Mouse (Mus musculus) liver, adult 2 months (tissue): ENCODE results near the gene Flnb. TPM values are rescaled to one million over a fixed set of nuclear protein-coding genes. Genes with fewer than 3 reads are reported as not detected.

ENCODE experiments used
- DNase-seq: peaks from one replicate; pipeline ENCODE4 v3.0.0-alpha.2; 2011; ENCODE audit warnings: low read depth, low spot score; ENCODE audit errors: extremely low read depth
- H3K27ac ChIP-seq: fragments of 200-500 bp; replicated peaks from 2 replicates; pipeline ENCODE4 v1.5.1; 2012; ENCODE audit warnings: low read depth, mild to moderate bottlenecking, control low read depth, inconsistent platforms, low read length; ENCODE audit not compliant: insufficient read depth
- H3K27me3 ChIP-seq: fragments of 200-500 bp; 2 replicates; pipeline ENCODE4 v1.6.1; 2012; ENCODE audit warnings: mild to moderate bottlenecking, moderate library complexity, low read length, inconsistent platforms; ENCODE audit not compliant: control insufficient read depth, insufficient read depth
- H3K36me3 ChIP-seq: fragments of 200-500 bp; 2 replicates; pipeline ENCODE4 v1.6.1; 2012; ENCODE audit warnings: low read length, inconsistent platforms; ENCODE audit not compliant: control insufficient read depth, insufficient read depth
- H3K4me1 ChIP-seq: fragments of 200-500 bp; 2 replicates; pipeline ENCODE4 v1.6.1; 2011; ENCODE audit warnings: low read length; ENCODE audit not compliant: control insufficient read depth, insufficient read depth
- H3K4me3 ChIP-seq: fragments of 200-500 bp; 2 replicates; pipeline ENCODE4 v1.5.1; 2011; ENCODE audit warnings: low read depth, mild to moderate bottlenecking, control low read depth, low read length, moderate library complexity; ENCODE audit not compliant: insufficient read depth
- H3K79me2 ChIP-seq: fragments of 200-500 bp; 2 replicates; pipeline ENCODE4 v1.6.1; 2012; ENCODE audit warnings: inconsistent platforms, mild to moderate bottlenecking, low read length, moderate library complexity; ENCODE audit not compliant: control insufficient read depth, insufficient read depth
- H3K9ac ChIP-seq: fragments of 200-500 bp; 2 replicates; pipeline ENCODE4 v1.6.1; 2012; ENCODE audit warnings: low read depth, mild to moderate bottlenecking, control low read depth, inconsistent platforms, low read length
- CTCF ChIP-seq: fragments of 200-500 bp; IDR thresholded peaks from 2 replicates; pipeline ENCODE4 v1.5.1; 2011; ENCODE audit warnings: low read depth, low read length, control low read depth
- POLR2A ChIP-seq: fragments of 200-500 bp; IDR thresholded peaks from 2 replicates; pipeline ENCODE4 v1.6.1; 2011; ENCODE audit warnings: low read length, control low read depth; ENCODE audit not compliant: insufficient read depth; ENCODE audit errors: extremely low read depth
- WGBS: fragments of 180-500 bp; shearing (Covaris S2); methylation state at CpG from one replicate; pipeline ENCODE4 v1.1.7; 2018; 5-methylcytosine and 5-hydroxymethylcytosine counted together
- polyA plus RNA-seq: library from polyadenylated mRNA; depleted of rRNA; stranded (reverse); fragments of >200 nt; gene quantifications from 2 replicates; pipeline ENCODE4 v1.2.3, GENCODE M21; 2012
- total RNA-seq: library from RNA; depleted of rRNA; stranded (reverse); fragments of >200 nt; gene quantifications from 2 replicates; pipeline ENCODE4 v1.2.3, GENCODE M21; 2014

The Flnb gene
- total and polyA plus RNA-seq, 2 experiments, result 15.9 to 27.8 TPM

DNA sequence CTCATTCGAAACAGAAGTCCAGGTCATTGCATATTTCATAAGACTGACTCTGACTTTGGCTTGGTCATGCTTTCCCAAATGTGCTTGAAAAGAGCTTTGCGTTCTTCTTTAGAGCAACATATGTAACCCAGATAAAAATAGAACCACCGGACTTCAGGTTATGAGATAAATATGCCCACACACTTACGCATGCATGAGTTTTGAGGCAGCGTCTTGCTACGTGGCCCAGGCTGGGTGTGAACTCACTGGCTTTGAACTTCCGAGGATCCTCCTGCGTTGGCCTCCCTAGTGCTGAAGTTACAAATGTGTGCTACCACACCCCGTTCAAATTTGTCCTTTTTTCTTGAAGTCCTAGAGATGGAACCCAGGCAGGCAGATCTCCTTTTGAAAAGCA, 46.7 kb downstream of the Flnb start:
- Histone ChIP-seq H3K4me1 (peaks cover 8% of the 10 kb centered on the region), H3K27me3 (no peaks in the 10 kb centered on the region), H3K79me2 (peaks cover 29% of the 10 kb centered on the region; the same call in 1 of the 2 replicates), H3K9ac (no peak overlapping the region), H3K36me3 (peaks cover 2% of the 10 kb centered on the region; the same call in 1 of the 2 replicates), H3K4me3 (no peak overlapping the region), H3K27ac (no peak overlapping the region)
- TF ChIP-seq CTCF (no peak), POLR2A (no peak)
- no peak for DNase-seq
- 83% methylated on average over 9 of the region's 9 CpGs for WGBS

DNA sequence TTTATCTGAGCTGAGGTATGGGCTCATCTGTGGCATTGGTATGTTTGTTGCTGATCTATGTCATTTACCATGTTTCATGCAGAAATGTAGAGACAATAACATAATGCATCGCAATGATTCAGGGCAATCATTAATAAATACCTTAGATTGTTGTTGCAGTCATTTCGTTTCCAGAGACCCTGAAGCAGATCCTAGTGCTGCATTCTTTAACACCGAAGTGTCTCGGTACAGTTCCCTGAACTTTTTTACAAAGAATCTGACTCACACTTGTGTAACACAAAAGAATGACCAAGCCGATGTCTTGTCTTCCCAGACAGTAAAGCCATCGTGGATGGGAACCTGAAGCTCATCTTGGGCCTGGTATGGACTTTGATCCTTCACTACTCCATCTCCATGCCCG, 49.5 kb downstream of the Flnb start:
- no peak overlapping the region for H3K27ac ChIP-seq

DNA sequence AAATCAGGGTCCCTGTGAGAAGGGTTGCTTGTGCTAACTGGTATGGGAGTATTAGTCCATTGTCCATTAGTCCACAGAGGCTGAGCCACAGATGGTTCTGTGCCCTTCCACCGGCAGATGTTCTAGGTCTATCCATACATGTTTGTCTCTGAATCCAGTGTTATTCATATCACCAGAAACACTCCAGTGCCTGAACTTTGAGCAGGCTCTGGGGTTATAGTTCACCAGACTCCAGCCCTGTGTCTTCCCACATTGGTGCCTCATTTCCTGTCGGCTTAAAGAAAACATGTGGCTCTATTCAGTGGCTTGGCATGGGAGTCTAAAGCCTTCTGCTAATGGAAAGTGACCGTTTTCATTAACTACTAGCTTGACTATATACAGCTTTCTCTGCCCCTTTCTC, 50.1 kb downstream of the Flnb start:
- Histone ChIP-seq H3K4me3 (no peak overlapping the region), H3K4me1 (peaks cover 8% of the 10 kb centered on the region), H3K79me2 (peaks cover 10% of the 10 kb centered on the region; the same call in 1 of the 2 replicates), H3K27ac (peak overlapping the region; percentile 25; the same call in 1 of the 2 replicates), H3K36me3 (peaks cover 14% of the 10 kb centered on the region), H3K27me3 (no peaks in the 10 kb centered on the region), H3K9ac (no peak overlapping the region)
- TF ChIP-seq POLR2A, result no peak
- no peak for TF ChIP-seq CTCF
- DNase-seq, result peak; percentile 50
- WGBS, result 41% methylated on average over 3 of the region's 3 CpGs

More for the DNA sequence above, 49.5 kb downstream of the Flnb start:
- Histone ChIP-seq H3K27me3 (no peaks in the 10 kb centered on the region), H3K9ac (no peak overlapping the region), H3K4me1 (peaks cover 8% of the 10 kb centered on the region), H3K4me3 (no peak overlapping the region), H3K79me2 (peaks cover 11% of the 10 kb centered on the region; the same call in 1 of the 2 replicates), H3K36me3 (peaks cover 12% of the 10 kb centered on the region)
- no peak for DNase-seq
- WGBS, result 86% methylated on average over 7 of the region's 7 CpGs
- TF ChIP-seq CTCF (no peak), POLR2A (no peak)

DNA sequence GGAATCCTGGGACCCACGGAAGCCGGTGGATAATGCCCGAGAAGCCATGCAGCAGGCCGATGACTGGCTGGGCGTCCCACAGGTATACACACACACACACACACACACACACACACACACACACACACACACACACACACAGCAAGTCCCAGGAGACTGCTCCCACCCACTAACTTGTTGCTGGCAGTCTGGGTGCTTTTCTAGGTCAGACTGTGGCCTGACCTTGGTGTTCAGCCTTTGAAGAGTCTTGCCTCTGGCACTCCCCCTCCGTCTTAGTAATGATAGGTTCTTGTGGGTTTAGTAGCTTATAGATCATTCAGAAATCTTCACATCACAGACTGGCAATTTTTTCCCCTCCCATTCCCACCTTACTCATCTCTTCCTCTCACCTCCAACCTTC, 52.0 kb downstream of the Flnb start:
- H3K9ac ChIP-seq, result no peak overlapping the region
- H3K4me3 ChIP-seq, result no peak overlapping the region
- peaks cover 26% of the 10 kb centered on the region for H3K36me3 ChIP-seq
- 94% methylated on average over 6 of the region's 6 CpGs for WGBS
- no peak overlapping the region for H3K27ac ChIP-seq
- DNase-seq, result no peak
- H3K4me1 ChIP-seq, result peaks cover 8% of the 10 kb centered on the region
- H3K27me3 ChIP-seq, result no peaks in the 10 kb centered on the region
- TF ChIP-seq CTCF, result no peak
- no peak for TF ChIP-seq POLR2A
- H3K79me2 ChIP-seq, result peaks cover 4% of the 10 kb centered on the region; the same call in 1 of the 2 replicates

DNA sequence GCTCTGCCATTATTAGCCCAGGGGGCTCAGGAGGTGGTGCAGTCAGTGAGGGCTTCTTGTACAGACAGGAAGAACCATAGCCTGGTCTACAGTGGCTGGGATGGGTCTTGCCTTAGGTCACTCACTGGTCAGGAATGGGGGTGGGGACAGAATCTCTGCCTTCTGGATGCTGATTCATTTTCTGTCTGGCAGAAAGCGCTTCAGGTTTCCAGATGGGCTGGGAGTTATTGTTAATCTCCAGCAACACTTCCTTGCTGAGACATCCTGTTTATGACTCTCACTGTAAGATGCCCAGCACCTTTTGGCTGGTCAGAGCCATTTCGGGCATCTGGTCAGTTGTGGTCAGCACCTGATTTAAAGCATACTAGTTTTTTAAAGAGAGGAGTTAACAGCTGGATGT, 55.8 kb downstream of the Flnb start:
- H3K36me3 ChIP-seq, result peaks cover 38% of the 10 kb centered on the region
- no peak for DNase-seq
- H3K4me1 ChIP-seq, result no peaks in the 10 kb centered on the region
- H3K9ac ChIP-seq, result no peak overlapping the region
- no peak overlapping the region for H3K4me3 ChIP-seq
- no peaks in the 10 kb centered on the region for H3K79me2 ChIP-seq
- H3K27me3 ChIP-seq, result no peaks in the 10 kb centered on the region
- no peak for TF ChIP-seq CTCF
- TF ChIP-seq POLR2A, result no peak
- 83% methylated on average over 2 of the region's 2 CpGs for WGBS
- 0 out of 2 replicates have a peak overlapping the region, but pooled peaks have one; percentile 6 for H3K27ac ChIP-seq

DNA sequence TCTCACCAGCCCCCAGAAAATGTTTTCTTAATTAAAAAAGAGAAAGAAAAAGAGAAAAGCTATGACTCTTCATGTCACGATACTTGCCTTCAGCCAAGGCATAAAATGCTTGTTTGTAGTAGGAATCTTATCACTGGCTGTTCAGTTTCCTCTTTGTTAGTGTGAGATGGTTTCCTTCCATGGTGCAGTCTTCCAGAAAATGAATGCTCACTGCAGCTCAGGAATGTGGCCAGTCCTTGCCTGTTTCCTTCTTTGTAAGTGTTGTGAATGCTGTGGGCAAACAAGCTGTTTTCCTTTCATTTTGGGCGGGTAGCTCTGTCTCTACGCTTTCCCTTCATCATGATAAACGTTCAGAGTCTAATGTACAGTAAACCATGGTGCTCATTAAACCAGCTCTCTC, 56.7 kb downstream of the Flnb start:
- Histone ChIP-seq H3K4me1 (no peaks in the 10 kb centered on the region), H3K4me3 (no peak overlapping the region), H3K36me3 (peaks cover 43% of the 10 kb centered on the region), H3K27me3 (no peaks in the 10 kb centered on the region), H3K9ac (no peak overlapping the region), H3K79me2 (no peaks in the 10 kb centered on the region), H3K27ac (0 out of 2 replicates have a peak overlapping the region, but pooled peaks have one; percentile 40)
- DNase-seq, result no peak
- TF ChIP-seq CTCF (no peak), POLR2A (no peak)
- WGBS, result 68% methylated on average over 4 of the region's 4 CpGs
